Mouse (Mus musculus) CH12.LX (cell line): ENCODE data around the gene Zfand2a. TPM values are rescaled to one million over a fixed set of nuclear protein-coding genes. Genes with fewer than 3 reads are reported as not detected.

Source experiments
- DNase-seq: peaks from one replicate; pipeline ENCODE4 v3.0.0-alpha.2; 2013; ENCODE audit errors: extremely low read depth
- H3K27ac ChIP-seq: 2 replicates; pipeline ENCODE4 v1.5.1; 2012; ENCODE audit warnings: low read depth, mild to moderate bottlenecking, control low read depth, moderate library complexity; ENCODE audit not compliant: insufficient read depth
- H3K27me3 ChIP-seq: replicated peaks from 2 replicates; pipeline ENCODE3; 2012; ENCODE audit warnings: inconsistent platforms
- H3K36me3 ChIP-seq, 2 experiments: replicated peaks in 1 of 2; 2 replicates each; pipeline versions ENCODE3 to v1.6.1; 2012; ENCODE audit warnings: inconsistent platforms in 1 of 2, low read length in 1 of 2, mild to moderate bottlenecking in 1 of 2, mixed read lengths in 1 of 2, moderate library complexity in 1 of 2; ENCODE audit not compliant: control insufficient read depth in 1 of 2, insufficient read depth in 1 of 2
- H3K4me1 ChIP-seq, 2 experiments: 2 replicates each; pipeline ENCODE4 v1.6.1; 2012; ENCODE audit warnings: inconsistent platforms in 1 of 2, moderate library complexity in 1 of 2; ENCODE audit not compliant: insufficient read depth in 2 of 2, control insufficient read depth in 1 of 2
- H3K4me2 ChIP-seq: 2 replicates; pipeline ENCODE4 v1.6.1; 2012; ENCODE audit warnings: low read depth, mild to moderate bottlenecking, control low read depth; ENCODE audit not compliant: poor library complexity, insufficient read depth, severe bottlenecking
- H3K4me3 ChIP-seq, 3 experiments: fragments of 150-350 bp in 1 of 3; sonication (generic) in 1 of 3; replicated peaks in 1 of 3; 2 replicates each; pipeline versions ENCODE3 to v1.5.1; 2011 to 2012; ENCODE audit warnings: low read depth in 2 of 3, low read length in 2 of 3, mild to moderate bottlenecking in 2 of 3, moderate library complexity in 2 of 3, control low read depth in 1 of 3, improper control_type of control experiment in 1 of 3, inconsistent platforms in 1 of 3, mixed read lengths in 1 of 3; ENCODE audit not compliant: poor library complexity in 1 of 3
- H3K79me2 ChIP-seq: replicated peaks from 2 replicates; pipeline ENCODE4 v1.6.1; 2012; ENCODE audit warnings: mild to moderate bottlenecking, moderate library complexity; ENCODE audit not compliant: control insufficient read depth, poor library complexity, insufficient read depth, severe bottlenecking; ENCODE audit errors: extremely low read depth
- H3K9ac ChIP-seq: 2 replicates; pipeline ENCODE4 v1.6.1; 2012; ENCODE audit warnings: low read depth, mild to moderate bottlenecking, control low read depth, moderate library complexity; ENCODE audit not compliant: insufficient read depth
- H3K9me3 ChIP-seq: replicated peaks from 2 replicates; pipeline ENCODE3; 2012; ENCODE audit warnings: low read length, inconsistent platforms, mixed read lengths
- CHD1 ChIP-seq: IDR thresholded peaks from 2 replicates; pipeline ENCODE4 v1.6.1; 2012; ENCODE audit warnings: low read depth, low read length, improper control_type of control experiment, inconsistent platforms
- CTCF ChIP-seq, 2 experiments: IDR thresholded peaks in 1 of 2; conservative IDR thresholded peaks in 1 of 2; 2 replicates each; pipeline ENCODE4 v1.5.1; 2011 to 2012; ENCODE audit warnings: low read depth in 2 of 2, low read length in 2 of 2, improper control_type of control experiment in 1 of 2, inconsistent platforms in 1 of 2, mild to moderate bottlenecking in 1 of 2, moderate library complexity in 1 of 2
- E2F4 ChIP-seq: IDR thresholded peaks from 2 replicates; pipeline ENCODE4 v1.6.1; 2011; ENCODE audit warnings: low read depth, low read length, improper control_type of control experiment; ENCODE audit not compliant: insufficient replicate concordance
- EP300 ChIP-seq: IDR thresholded peaks from 2 replicates; pipeline ENCODE4 v1.6.1; 2011; ENCODE audit warnings: low read length, improper control_type of control experiment
- IRF4 ChIP-seq: IDR thresholded peaks from 2 replicates; pipeline ENCODE4 v1.6.1; 2014; ENCODE audit warnings: low read depth, mild to moderate bottlenecking, inconsistent platforms, low read length, improper control_type of control experiment
- MAX ChIP-seq: IDR thresholded peaks from 2 replicates; pipeline ENCODE4 v1.6.1; 2011; ENCODE audit warnings: low read length, improper control_type of control experiment
- MEF2A ChIP-seq: IDR thresholded peaks from 2 replicates; pipeline ENCODE4 v1.6.1; 2014; ENCODE audit warnings: low read depth, mild to moderate bottlenecking, inconsistent platforms, low read length, improper control_type of control experiment, borderline replicate concordance
- MXI1 ChIP-seq: IDR thresholded peaks from 2 replicates; pipeline ENCODE4 v1.6.1; 2011; ENCODE audit warnings: mild to moderate bottlenecking, low read depth, low read length, improper control_type of control experiment
- MYC ChIP-seq: IDR thresholded peaks from 2 replicates; pipeline ENCODE4 v1.6.1; 2011; ENCODE audit warnings: low read depth, mild to moderate bottlenecking, improper control_type of control experiment, low read length
- NELFE ChIP-seq: IDR thresholded peaks from 2 replicates; pipeline ENCODE4 v1.6.1; 2011; ENCODE audit warnings: low read depth, low read length, improper control_type of control experiment
- POLR2AphosphoS2 ChIP-seq: IDR thresholded peaks from 2 replicates; pipeline ENCODE4 v1.6.1; 2011; ENCODE audit warnings: low read depth, low read length, improper control_type of control experiment
- SIN3A ChIP-seq: IDR thresholded peaks from 2 replicates; pipeline ENCODE4 v1.6.1; 2012; ENCODE audit warnings: low read length, improper control_type of control experiment, inconsistent platforms
- SMC3 ChIP-seq: IDR thresholded peaks from 2 replicates; pipeline ENCODE4 v1.6.1; 2011; ENCODE audit warnings: low read depth, low read length, improper control_type of control experiment
- TCF12 ChIP-seq: IDR thresholded peaks from 2 replicates; pipeline ENCODE4 v1.6.1; 2014; ENCODE audit warnings: low read depth, mild to moderate bottlenecking, inconsistent platforms, low read length, improper control_type of control experiment
- USF1 ChIP-seq: IDR thresholded peaks from 2 replicates; pipeline ENCODE4 v1.6.1; 2014; ENCODE audit warnings: low read depth, mild to moderate bottlenecking, inconsistent platforms, low read length, improper control_type of control experiment
- USF2 ChIP-seq: conservative IDR thresholded peaks from 2 replicates; pipeline ENCODE4 v1.6.1; 2011; ENCODE audit warnings: low read depth, low read length, improper control_type of control experiment
- ZC3H11A ChIP-seq: IDR thresholded peaks from 2 replicates; pipeline ENCODE4 v1.6.1; 2012; ENCODE audit warnings: low read depth, mild to moderate bottlenecking, inconsistent platforms, low read length, improper control_type of control experiment
- ZKSCAN1 ChIP-seq: IDR thresholded peaks from 2 replicates; pipeline ENCODE4 v1.6.1; 2012; ENCODE audit warnings: low read depth, inconsistent platforms, low read length, improper control_type of control experiment, borderline replicate concordance
- ZNF384 ChIP-seq: IDR thresholded peaks from 2 replicates; pipeline ENCODE4 v1.6.1; 2012; ENCODE audit warnings: low read depth, low read length, improper control_type of control experiment, inconsistent platforms
- dilution Hi-C: fragments of 300-500 bp; cut with MboI; formaldehyde crosslinking; loops from 2 replicates; pipeline ENCODE4 v1.14.3; 2020; ENCODE audit warnings: low sequenced_read_pairs; ENCODE audit not compliant: extremely low pct_unique_long_range_greater_than_20kb, extremely low pct_ligation_motif_present
- in situ Hi-C: fragments of 300-500 bp; cut with MboI; formaldehyde crosslinking; loops from 3 replicates; pipeline ENCODE4 v1.14.3; 2019; ENCODE audit warnings: low sequenced_read_pairs, low pct_ligation_motif_present, low pct_unique_long_range_greater_than_20kb, mixed read lengths
- polyA plus RNA-seq: library from polyadenylated mRNA; unstranded; fragments of >175 nt; gene quantifications from 2 replicates; pipeline ENCODE4 v1.2.1, GENCODE M21; 2012; ENCODE audit warnings: low read depth; ENCODE audit not compliant: insufficient read length
- total RNA-seq, 2 experiments: library from RNA; depleted of rRNA; stranded (reverse); fragments of 300-350 nt in 1 of 2; fragments of >200 nt in 1 of 2; gene quantifications; 2 replicates each; pipeline ENCODE4 v1.2.3; 2012 to 2014

Gene Zfand2a
- total and polyA plus RNA-seq, 3 experiments: 5.8 to 13.4 (median 9.2) TPM

DNA sequence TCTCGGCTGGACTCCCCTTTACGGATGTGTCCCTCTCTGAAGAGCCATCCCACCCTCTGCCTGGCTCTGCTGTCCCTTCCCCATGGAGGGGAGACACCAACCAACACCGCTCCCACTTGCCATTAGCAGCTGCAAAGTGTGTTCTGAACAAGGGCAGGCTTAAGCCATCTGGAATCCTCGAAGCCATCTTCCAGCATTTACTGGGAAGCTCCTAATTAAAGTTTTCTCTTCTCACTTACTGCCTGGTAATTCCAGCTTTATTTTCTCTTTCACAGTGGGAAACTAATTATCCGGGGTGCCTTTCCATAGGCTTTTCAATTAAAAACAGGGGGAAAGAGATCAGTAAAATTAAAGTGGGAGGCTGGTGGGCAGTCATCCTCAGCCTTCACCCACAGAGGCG is 52.0 kb downstream of the Zfand2a start:
- no peaks in the 10 kb centered on the region for H3K9me3 ChIP-seq
- no peak for DNase-seq
- no peak for TF ChIP-seq TCF12
- TF ChIP-seq USF1: no peak
- TF ChIP-seq ZKSCAN1: no peak
- no peak for TF ChIP-seq E2F4
- no peak for TF ChIP-seq ZNF384
- TF ChIP-seq ZC3H11A: no peak
- TF ChIP-seq CTCF (conservative IDR thresholded peaks at IDR 0.05 in 1 of 2, IDR thresholded peaks at IDR 0.05 in 1 of 2; ENCODE audit: low read depth in 2 of 2, low read length in 2 of 2): no peak
- no peak for TF ChIP-seq IRF4
- no peak overlapping the region for H3K9ac ChIP-seq
- no peak overlapping the region for H3K4me2 ChIP-seq
- no peak overlapping the region for H3K4me3 ChIP-seq
- no peaks in the 10 kb centered on the region for H3K27me3 ChIP-seq
- H3K4me1 ChIP-seq: peaks cover 0 to 10% of the 10 kb centered on the region in 2 experiments; a peak in 2 of 4 replicates
- no peak overlapping the region for H3K27ac ChIP-seq
- in situ Hi-C loops (no loop called here), dilution Hi-C loops (no loop called here)
- H3K36me3 ChIP-seq: peaks cover 0 to 74% of the 10 kb centered on the region in 2 experiments
- no peaks in the 10 kb centered on the region for H3K79me2 ChIP-seq

GRCm38 (mm10) chr5:139429818-139430341 is 54.5 kb downstream of the Zfand2a start:
- no peaks in the 10 kb centered on the region for H3K79me2 ChIP-seq
- H3K27me3 ChIP-seq: no peaks in the 10 kb centered on the region
- no peaks in the 10 kb centered on the region for H3K9me3 ChIP-seq
- H3K36me3 ChIP-seq: peaks cover 0 to 82% of the 10 kb centered on the region in 2 experiments
- H3K4me3 ChIP-seq: no peak overlapping the region
- in situ Hi-C loops (no loop called here), dilution Hi-C loops (no loop called here)
- H3K27ac ChIP-seq: no peak overlapping the region
- DNase-seq: no peak
- no peak for TF ChIP-seq ZKSCAN1
- no peak for TF ChIP-seq ZNF384
- no peak for TF ChIP-seq NELFE
- no peak for TF ChIP-seq MYC
- no peak for TF ChIP-seq CTCF (conservative IDR thresholded peaks at IDR 0.05 in 1 of 2, IDR thresholded peaks at IDR 0.05 in 1 of 2; ENCODE audit: low read depth in 2 of 2, low read length in 2 of 2)
- no peak for TF ChIP-seq MEF2A
- TF ChIP-seq SMC3: no peak
- no peak for TF ChIP-seq EP300
- no peak for TF ChIP-seq MXI1
- no peak for TF ChIP-seq POLR2AphosphoS2
- no peak for TF ChIP-seq CHD1
- no peak for TF ChIP-seq MAX
- no peak for TF ChIP-seq USF2
- TF ChIP-seq USF1: no peak
- no peak for TF ChIP-seq SIN3A
- H3K4me2 ChIP-seq: no peak overlapping the region
- H3K4me1 ChIP-seq: peaks cover 0 to 15% of the 10 kb centered on the region in 2 experiments; a peak in 3 of 4 replicates
- no peak overlapping the region for H3K9ac ChIP-seq
